Mouse (Mus musculus): Measurements from ENCODE around the gene Ubxn7. TPM values are rescaled to one million over a fixed set of nuclear protein-coding genes. Genes with fewer than 3 reads are reported as not detected.
A peak's percentile ranks its signal among the peaks of the same experiment; 100 is the strongest.

Ubxn7 gene
- polyA plus RNA-seq, 1 experiment from 2014 or later: 25.7 TPM

DNA sequence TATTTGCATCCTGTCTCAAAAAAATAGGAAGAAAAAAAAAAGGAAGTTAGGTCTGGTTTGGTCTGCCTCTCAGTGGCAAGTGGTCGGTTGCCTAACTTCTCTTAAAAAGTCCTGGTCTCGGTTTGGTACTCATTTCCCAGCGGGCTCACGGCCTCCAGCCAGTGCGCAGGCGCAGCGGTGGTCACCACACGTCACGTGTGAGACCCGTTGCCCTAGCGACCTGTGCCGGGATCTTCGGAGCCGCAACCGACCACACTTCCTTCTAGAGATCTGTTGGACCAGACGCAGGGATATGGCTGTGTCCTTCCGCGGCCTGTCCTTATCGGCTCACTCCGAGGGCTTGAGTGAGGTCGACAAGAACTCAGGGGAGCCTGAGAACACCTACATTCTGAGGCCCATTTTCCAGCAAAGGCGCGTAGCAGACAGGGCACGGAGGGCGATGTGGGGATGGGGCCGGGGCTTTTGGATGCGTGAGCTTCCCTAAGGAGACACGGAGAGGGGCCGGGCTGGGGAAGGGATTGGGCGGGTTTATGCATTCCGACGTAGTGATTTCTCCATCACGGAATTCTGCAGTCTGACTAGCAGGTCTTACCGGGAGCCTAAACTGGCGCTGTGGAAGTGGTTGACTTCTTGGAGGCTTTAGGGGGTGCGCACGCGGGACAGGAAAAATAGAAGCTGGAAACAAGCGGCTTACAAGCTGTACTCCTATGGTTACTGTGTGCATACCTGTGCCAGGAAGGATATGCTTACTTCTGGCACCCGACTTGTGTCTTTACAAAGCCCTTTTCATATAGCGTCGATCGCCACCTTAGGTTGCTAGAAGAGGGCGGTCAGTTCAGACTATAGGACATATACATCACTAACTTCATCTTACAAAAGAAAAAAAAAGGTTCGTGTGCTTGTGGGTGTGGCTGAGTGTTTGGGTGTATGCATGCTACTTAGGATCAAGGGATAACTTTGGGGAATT, 87.7 kb downstream of the Ubxn7 start, which contains the start of gene Tctex1d2:
Gene Tctex1d2, plus strand, starts transcription at position 186 of the 967 bp plus-strand sequence.
- no peaks in the 10 kb centered on the region for H3K36me3 ChIP-seq
- peak within 1 kb of the TSS; percentile 95 for H3K27ac ChIP-seq (replicated peaks)
- DNase-seq (ENCODE audit: low spot score): peak; percentile 96
- no peaks in the 10 kb centered on the region for H3K9me3 ChIP-seq (replicated peaks)
- 1% methylated on average over 45 of the region's 45 CpGs for WGBS
- H3K4me3 ChIP-seq: peak within 1 kb of the TSS; percentile 81
- H3K4me1 ChIP-seq: peaks cover 16% of the 10 kb centered on the region
- H3K27me3 ChIP-seq (ENCODE audit: low read depth, poor library complexity, severe bottlenecking): no peaks in the 10 kb centered on the region

DNA sequence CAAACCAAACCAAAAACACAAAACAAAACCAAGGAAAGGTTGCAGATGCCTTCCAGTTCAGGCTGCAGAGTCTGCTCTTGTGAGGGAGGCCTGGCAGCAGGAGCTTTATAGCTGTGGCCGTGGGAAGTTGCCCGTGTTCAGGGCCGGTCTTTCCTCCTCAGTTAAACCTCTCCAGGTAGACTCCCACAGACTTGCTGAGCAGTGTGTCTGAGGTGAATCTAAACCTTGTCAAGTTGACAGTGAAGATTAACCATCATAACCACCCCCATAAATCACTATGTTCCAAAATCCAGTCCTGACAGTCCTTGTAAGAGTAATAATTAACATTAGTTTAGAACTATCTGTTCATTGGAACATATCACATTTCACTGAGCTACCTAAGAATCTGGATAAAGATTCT, 95.4 kb downstream of the Ubxn7 start:
- H3K27ac ChIP-seq (replicated peaks): no peak overlapping the region
- no peak overlapping the region for H3K4me3 ChIP-seq
- no peaks in the 10 kb centered on the region for H3K36me3 ChIP-seq
- 93% methylated on average over 3 of the region's 3 CpGs for WGBS
- no peak for DNase-seq (ENCODE audit: low spot score)
- no peaks in the 10 kb centered on the region; the same call in 1 of the 2 replicates for H3K27me3 ChIP-seq (ENCODE audit: low read depth, poor library complexity, severe bottlenecking)
- no peaks in the 10 kb centered on the region for H3K9me3 ChIP-seq (replicated peaks)
- peaks cover 22% of the 10 kb centered on the region for H3K4me1 ChIP-seq

GRCm38 (mm10) chr16:32430474-32431046, 98.5 kb downstream of the Ubxn7 start, which contains the start of gene Pcyt1a:
Pcyt1a (plus strand) TSS chr16:32430921.
- peaks cover 22% of the 10 kb centered on the region for H3K4me1 ChIP-seq
- DNase-seq (ENCODE audit: low spot score): peak; percentile 95
- H3K4me3 ChIP-seq: peak within 1 kb of the TSS; percentile 88
- H3K36me3 ChIP-seq: no peaks in the 10 kb centered on the region
- peak within 1 kb of the TSS; percentile 87 for H3K27ac ChIP-seq (replicated peaks)
- H3K9me3 ChIP-seq (replicated peaks): no peaks in the 10 kb centered on the region
- WGBS: under 1% methylated on average over 54 of the region's 54 CpGs
- H3K27me3 ChIP-seq (ENCODE audit: low read depth, poor library complexity, severe bottlenecking): no peaks in the 10 kb centered on the region; the same call in 1 of the 2 replicates

- Histone ChIP-seq H3K9me3 (replicated peaks) (no peaks in the 10 kb centered on the region), H3K36me3 (no peaks in the 10 kb centered on the region), H3K27me3 (ENCODE audit: low read depth, poor library complexity, severe bottlenecking) (no peaks in the 10 kb centered on the region; the same call in 1 of the 2 replicates), H3K4me3 (peak overlapping the region; percentile 88), H3K27ac (replicated peaks) (peak overlapping the region; percentile 87), H3K4me1 (peaks cover 22% of the 10 kb centered on the region)
- WGBS: 3% methylated on average over 28 of the region's 28 CpGs
- no peak for DNase-seq (ENCODE audit: low spot score)
Measured at GRCm38 (mm10) chr16:32431047-32431591, 99.1 kb downstream of the Ubxn7 start.

- H3K4me1 ChIP-seq: peaks cover 22% of the 10 kb centered on the region
- WGBS: 93% methylated on average over 1 of the region's 1 CpGs
- no peak overlapping the region for H3K27ac ChIP-seq (replicated peaks)
- no peak for DNase-seq (ENCODE audit: low spot score)
- H3K9me3 ChIP-seq (replicated peaks): no peaks in the 10 kb centered on the region
- H3K27me3 ChIP-seq (ENCODE audit: low read depth, poor library complexity, severe bottlenecking): no peaks in the 10 kb centered on the region; the same call in 1 of the 2 replicates
- H3K4me3 ChIP-seq: peak overlapping the region; percentile 88
- H3K36me3 ChIP-seq: no peaks in the 10 kb centered on the region
Measured at GRCm38 (mm10) chr16:32431926-32432325, 99.9 kb downstream of the Ubxn7 start.

GRCm38 (mm10) chr16:32433138-32433537, 101.1 kb downstream of the Ubxn7 start:
- DNase-seq (ENCODE audit: low spot score): no peak
- Histone ChIP-seq H3K36me3 (no peaks in the 10 kb centered on the region), H3K9me3 (replicated peaks) (no peaks in the 10 kb centered on the region), H3K27ac (replicated peaks) (no peak overlapping the region), H3K4me1 (peaks cover 22% of the 10 kb centered on the region), H3K4me3 (no peak overlapping the region), H3K27me3 (ENCODE audit: low read depth, poor library complexity, severe bottlenecking) (no peaks in the 10 kb centered on the region; the same call in 1 of the 2 replicates)
- 83% methylated on average over 2 of the region's 2 CpGs for WGBS

DNA sequence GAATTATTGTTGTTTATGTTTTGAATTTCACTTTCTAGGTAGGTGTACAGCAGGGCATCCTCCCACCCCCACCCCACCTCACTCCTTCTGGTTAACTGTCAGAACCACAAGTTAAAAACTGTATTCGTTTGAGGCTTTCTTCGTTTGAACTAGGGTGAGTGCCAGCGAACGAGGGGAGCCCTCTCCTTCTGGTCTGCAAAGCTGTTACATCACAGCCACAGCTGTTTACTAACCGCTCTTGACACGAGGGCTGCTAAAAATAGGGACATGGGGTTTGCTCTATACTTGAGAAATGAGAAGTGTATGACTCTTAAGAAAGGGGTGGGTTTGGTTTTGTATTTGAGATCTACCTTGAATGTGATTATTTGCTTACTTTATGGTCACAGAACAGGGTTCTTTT, 102.0 kb downstream of the Ubxn7 start:
- H3K27me3 ChIP-seq (ENCODE audit: low read depth, poor library complexity, severe bottlenecking): no peaks in the 10 kb centered on the region; the same call in 1 of the 2 replicates
- no peak overlapping the region for H3K27ac ChIP-seq (replicated peaks)
- no peaks in the 10 kb centered on the region for H3K9me3 ChIP-seq (replicated peaks)
- no peak for DNase-seq (ENCODE audit: low spot score)
- peaks cover 22% of the 10 kb centered on the region for H3K4me1 ChIP-seq
- 68% methylated on average over 6 of the region's 6 CpGs for WGBS
- H3K36me3 ChIP-seq: no peaks in the 10 kb centered on the region
- H3K4me3 ChIP-seq: no peak overlapping the region

- Histone ChIP-seq H3K4me1 (peaks cover 19% of the 10 kb centered on the region), H3K4me3 (no peak overlapping the region), H3K27ac (replicated peaks) (no peak overlapping the region), H3K9me3 (replicated peaks) (no peaks in the 10 kb centered on the region), H3K36me3 (peaks cover 1% of the 10 kb centered on the region; the same call in 1 of the 2 replicates), H3K27me3 (ENCODE audit: low read depth, poor library complexity, severe bottlenecking) (no peaks in the 10 kb centered on the region; the same call in 1 of the 2 replicates)
- DNase-seq (ENCODE audit: low spot score): no peak
Measured at GRCm38 (mm10) chr16:32434691-32435090, 102.6 kb downstream of the Ubxn7 start.

DNA sequence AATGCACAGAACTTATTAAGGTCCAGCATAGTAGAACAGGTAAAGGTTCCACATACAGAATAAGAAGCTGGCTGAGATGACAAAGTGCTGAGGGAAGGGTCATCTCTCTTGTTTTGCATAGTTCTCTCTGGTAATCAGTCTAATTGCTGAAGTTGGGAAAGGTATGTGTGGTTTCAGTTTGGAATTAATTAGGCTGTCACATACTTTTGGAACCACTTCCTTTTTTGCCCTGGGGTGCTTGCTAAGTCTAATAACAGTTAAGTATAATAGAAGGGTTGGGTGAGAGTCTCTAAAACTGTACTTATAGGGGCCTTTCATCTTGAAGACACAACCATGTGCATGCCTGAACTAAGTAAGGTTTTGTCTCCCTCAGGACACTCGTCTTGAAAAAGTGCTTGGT, 104.6 kb downstream of the Ubxn7 start:
- Histone ChIP-seq H3K27me3 (ENCODE audit: low read depth, poor library complexity, severe bottlenecking) (no peaks in the 10 kb centered on the region; the same call in 1 of the 2 replicates), H3K4me1 (peaks cover 6% of the 10 kb centered on the region), H3K27ac (replicated peaks) (no peak overlapping the region), H3K9me3 (replicated peaks) (no peaks in the 10 kb centered on the region), H3K4me3 (no peak overlapping the region), H3K36me3 (peaks cover 11% of the 10 kb centered on the region)
- WGBS: 85% methylated on average over 1 of the region's 1 CpGs
- DNase-seq (ENCODE audit: low spot score): no peak

- Histone ChIP-seq H3K27ac (replicated peaks) (no peak overlapping the region), H3K27me3 (ENCODE audit: low read depth, poor library complexity, severe bottlenecking) (no peaks in the 10 kb centered on the region), H3K36me3 (peaks cover 11% of the 10 kb centered on the region), H3K9me3 (replicated peaks) (no peaks in the 10 kb centered on the region), H3K4me1 (no peaks in the 10 kb centered on the region), H3K4me3 (no peak overlapping the region)
- 92% methylated on average over 1 of the region's 1 CpGs for WGBS
- DNase-seq (ENCODE audit: low spot score): no peak
Measured at GRCm38 (mm10) chr16:32437266-32437665, 105.2 kb downstream of the Ubxn7 start.

DNA sequence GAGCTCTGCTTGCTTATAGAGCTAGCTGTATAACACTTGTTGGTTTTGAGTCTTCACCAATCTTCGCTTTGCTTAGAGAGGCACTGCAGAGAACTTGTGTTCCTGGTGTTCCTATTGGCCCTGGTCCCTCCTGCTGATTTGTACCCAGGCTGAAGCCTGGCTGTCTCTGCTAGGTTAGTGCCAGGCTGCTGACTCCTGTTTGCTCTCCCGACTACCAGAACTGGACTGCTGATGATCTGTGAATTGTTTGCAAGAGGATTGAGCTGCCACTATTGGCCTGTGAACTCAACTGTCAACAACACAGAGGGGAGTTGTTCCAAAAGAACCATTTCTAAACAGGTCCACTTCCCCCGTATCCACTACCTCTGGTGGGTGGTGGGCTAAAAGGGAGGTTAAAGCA, 109.4 kb downstream of the Ubxn7 start:
- Histone ChIP-seq H3K36me3 (peaks cover 11% of the 10 kb centered on the region), H3K9me3 (replicated peaks) (no peaks in the 10 kb centered on the region), H3K27ac (replicated peaks) (no peak overlapping the region), H3K27me3 (ENCODE audit: low read depth, poor library complexity, severe bottlenecking) (no peaks in the 10 kb centered on the region), H3K4me3 (no peak overlapping the region), H3K4me1 (no peaks in the 10 kb centered on the region)
- DNase-seq (ENCODE audit: low spot score): no peak
- 90% methylated on average over 3 of the region's 3 CpGs for WGBS
